Mouse (Mus musculus) heart, adult 2 months (tissue): Measurements from ENCODE around the gene 1700015G11Rik.

Experiments
- CTCF ChIP-seq: fragments of 200-600 bp; IDR thresholded peaks from 2 replicates; pipeline ENCODE4 v1.8.1; 2022; ENCODE audit warnings: antibody characterized with exemption, mild to moderate bottlenecking, moderate library complexity
- POLR2A ChIP-seq: fragments of 200-500 bp; IDR thresholded peaks from 2 replicates; pipeline ENCODE4 v1.6.1; 2011; ENCODE audit warnings: mild to moderate bottlenecking, low read depth, low read length, control low read depth; ENCODE audit not compliant: insufficient read depth

- no peak for TF ChIP-seq CTCF
- no peak for TF ChIP-seq POLR2A
Measured at GRCm38 (mm10) chr7:51973526-51973925, 42.0 kb downstream of the 1700015G11Rik start.
